Mouse (Mus musculus): ENCODE data around the gene Dnah6. TPM values are rescaled to one million over a fixed set of nuclear protein-coding genes. Genes with fewer than 3 reads are reported as not detected.
A peak's percentile ranks its signal among the peaks of the same experiment; 100 is the strongest.

Gene Dnah6
- polyA plus RNA-seq, 1 experiment = not detected

- no peak overlapping the region for H3K27ac ChIP-seq (ENCODE audit: insufficient read depth, low read length)
- TF ChIP-seq POLR2A (IDR thresholded peaks at IDR 0.05; ENCODE audit: low read depth, low read length) = no peak
- H3K4me3 ChIP-seq (ENCODE audit: insufficient read depth, low read length) = no peak overlapping the region
- H3K4me1 ChIP-seq (ENCODE audit: control insufficient read depth, insufficient read depth, low read length) = peaks cover 4% of the 10 kb centered on the region; the same call in 1 of the 2 replicates
Measured at GRCm38 (mm10) chr6:73252396-73252795, 30.9 kb upstream of the Dnah6 start.

GRCm38 (mm10) chr6:73251336-73251735, 29.9 kb upstream of the Dnah6 start:
- TF ChIP-seq POLR2A (IDR thresholded peaks at IDR 0.05; ENCODE audit: low read depth, low read length) (no peak), CTCF (IDR thresholded peaks at IDR 0.05; ENCODE audit: borderline replicate concordance, insufficient read depth, low read length) (no peak)
- Histone ChIP-seq H3K4me3 (ENCODE audit: insufficient read depth, low read length) (no peak overlapping the region), H3K4me1 (ENCODE audit: control insufficient read depth, insufficient read depth, low read length) (peaks cover 4% of the 10 kb centered on the region; the same call in 1 of the 2 replicates), H3K27ac (ENCODE audit: insufficient read depth, low read length) (no peak overlapping the region)

- Histone ChIP-seq H3K4me3 (ENCODE audit: insufficient read depth, low read length) (no peak overlapping the region; the same call in 1 of the 2 replicates), H3K4me1 (ENCODE audit: control insufficient read depth, insufficient read depth, low read length) (peaks cover 4% of the 10 kb centered on the region; the same call in 1 of the 2 replicates), H3K27ac (ENCODE audit: insufficient read depth, low read length) (no peak overlapping the region)
- TF ChIP-seq POLR2A (IDR thresholded peaks at IDR 0.05; ENCODE audit: low read depth, low read length) = no peak
- no peak for TF ChIP-seq CTCF (IDR thresholded peaks at IDR 0.05; ENCODE audit: borderline replicate concordance, insufficient read depth, low read length)
Measured at GRCm38 (mm10) chr6:73249851-73250250, 28.4 kb upstream of the Dnah6 start.

- Histone ChIP-seq H3K4me1 (ENCODE audit: control insufficient read depth, insufficient read depth, low read length) (peaks cover 4% of the 10 kb centered on the region; the same call in 1 of the 2 replicates), H3K4me3 (ENCODE audit: insufficient read depth, low read length) (peak overlapping the region; percentile 79), H3K27ac (ENCODE audit: insufficient read depth, low read length) (no peak overlapping the region)
- TF ChIP-seq POLR2A (IDR thresholded peaks at IDR 0.05; ENCODE audit: low read depth, low read length) = no peak
- no peak for TF ChIP-seq CTCF (IDR thresholded peaks at IDR 0.05; ENCODE audit: borderline replicate concordance, insufficient read depth, low read length)
Measured at GRCm38 (mm10) chr6:73249049-73249422, 27.6 kb upstream of the Dnah6 start.

- peak within 1 kb of the TSS; percentile 79 for H3K4me3 ChIP-seq (ENCODE audit: insufficient read depth, low read length)
- peaks cover 4% of the 10 kb centered on the region; the same call in 1 of the 2 replicates for H3K4me1 ChIP-seq (ENCODE audit: control insufficient read depth, insufficient read depth, low read length)
- peak within 1 kb of the TSS; percentile 41; the same call in 1 of the 2 replicates for H3K27ac ChIP-seq (ENCODE audit: insufficient read depth, low read length)
- peak; percentile 82 for TF ChIP-seq POLR2A (IDR thresholded peaks at IDR 0.05; ENCODE audit: low read depth, low read length)
- no peak for TF ChIP-seq CTCF (IDR thresholded peaks at IDR 0.05; ENCODE audit: borderline replicate concordance, insufficient read depth, low read length)
Measured at GRCm38 (mm10) chr6:73248237-73249048, 27.0 kb upstream of the Dnah6 start, which contains the start of gene Suclg1. Gene Suclg1 (plus strand): TSS chr6:73248382.

GRCm38 (mm10) chr6:73247452-73247851, 26.0 kb upstream of the Dnah6 start:
- TF ChIP-seq CTCF (IDR thresholded peaks at IDR 0.05; ENCODE audit: borderline replicate concordance, insufficient read depth, low read length) = no peak
- TF ChIP-seq POLR2A (IDR thresholded peaks at IDR 0.05; ENCODE audit: low read depth, low read length) = no peak
- H3K4me3 ChIP-seq (ENCODE audit: insufficient read depth, low read length) = no peak overlapping the region

GRCm38 (mm10) chr6:73246821-73247220, 25.4 kb upstream of the Dnah6 start:
- TF ChIP-seq CTCF (IDR thresholded peaks at IDR 0.05; ENCODE audit: borderline replicate concordance, insufficient read depth, low read length) = no peak
- no peak for TF ChIP-seq POLR2A (IDR thresholded peaks at IDR 0.05; ENCODE audit: low read depth, low read length)

More at GRCm38 (mm10) chr6:73247452-73247851, 26.0 kb upstream of the Dnah6 start:
- Histone ChIP-seq H3K27ac (ENCODE audit: insufficient read depth, low read length) (no peak overlapping the region), H3K4me1 (ENCODE audit: control insufficient read depth, insufficient read depth, low read length) (peaks cover 4% of the 10 kb centered on the region; the same call in 1 of the 2 replicates)

GRCm38 (mm10) chr6:73235650-73236049, 14.2 kb upstream of the Dnah6 start:
- no peaks in the 10 kb centered on the region for H3K4me1 ChIP-seq (ENCODE audit: control insufficient read depth, insufficient read depth, low read length)
- H3K4me3 ChIP-seq (ENCODE audit: insufficient read depth, low read length) = no peak overlapping the region
- no peak overlapping the region for H3K27ac ChIP-seq (ENCODE audit: insufficient read depth, low read length)
- TF ChIP-seq CTCF (IDR thresholded peaks at IDR 0.05; ENCODE audit: borderline replicate concordance, insufficient read depth, low read length) = no peak
- no peak for TF ChIP-seq POLR2A (IDR thresholded peaks at IDR 0.05; ENCODE audit: low read depth, low read length)

More at GRCm38 (mm10) chr6:73246821-73247220, 25.4 kb upstream of the Dnah6 start:
- H3K4me3 ChIP-seq (ENCODE audit: insufficient read depth, low read length) = no peak overlapping the region
- peaks cover 4% of the 10 kb centered on the region; the same call in 1 of the 2 replicates for H3K4me1 ChIP-seq (ENCODE audit: control insufficient read depth, insufficient read depth, low read length)
- no peak overlapping the region for H3K27ac ChIP-seq (ENCODE audit: insufficient read depth, low read length)

GRCm38 (mm10) chr6:73234302-73234900, 12.9 kb upstream of the Dnah6 start:
- Histone ChIP-seq H3K4me3 (ENCODE audit: insufficient read depth, low read length) (no peak overlapping the region), H3K4me1 (ENCODE audit: control insufficient read depth, insufficient read depth, low read length) (no peaks in the 10 kb centered on the region), H3K27ac (ENCODE audit: insufficient read depth, low read length) (no peak overlapping the region)
- TF ChIP-seq POLR2A (IDR thresholded peaks at IDR 0.05; ENCODE audit: low read depth, low read length) (no peak), CTCF (IDR thresholded peaks at IDR 0.05; ENCODE audit: borderline replicate concordance, insufficient read depth, low read length) (no peak)

Data from embryonic fibroblast, embryonic 13.5 days (primary cell).